Mouse (Mus musculus) hindbrain, postnatal 0 days (tissue): ENCODE results near the gene Sez6l2. TPM values are rescaled to one million over a fixed set of nuclear protein-coding genes. Genes with fewer than 3 reads are reported as not detected.
"Not testable (repeated sequence)": the region's sequence is repeated elsewhere in the genome, so short reads cannot be mapped to it uniquely, and the experiment has no call there.

Experiments used
- ATAC-seq: fragments of 200-750 bp; cut with Nextera tagmentation; 2 replicates; pipeline ENCODE4 v1.8.0; 2017; ENCODE audit warnings: mild to moderate bottlenecking, moderate TSS enrichment, moderate library complexity
- DNase-seq: peaks from one replicate; pipeline ENCODE4 v3.0.0-alpha.2; 2015; ENCODE audit warnings: low spot score
- H3K27ac ChIP-seq: fragments of 300-500 bp; sonication (generic); 2 replicates; pipeline ENCODE4 v1.5.1; 2014; ENCODE audit warnings: mild to moderate bottlenecking
- H3K27me3 ChIP-seq: fragments of 300-500 bp; sonication (generic); 2 replicates; pipeline ENCODE4 v1.6.1; 2014; ENCODE audit warnings: low read length, mixed read lengths; ENCODE audit not compliant: insufficient read depth
- H3K36me3 ChIP-seq: fragments of 300-500 bp; sonication (generic); 2 replicates; pipeline ENCODE4 v1.6.1; 2014; ENCODE audit warnings: low read length, mixed read lengths; ENCODE audit not compliant: insufficient read depth
- H3K4me1 ChIP-seq: fragments of 300-500 bp; sonication (generic); 2 replicates; pipeline ENCODE4 v1.6.1; 2014; ENCODE audit warnings: antibody characterized with exemption, low read length, mixed read lengths; ENCODE audit not compliant: insufficient read depth
- H3K4me2 ChIP-seq: fragments of 300-500 bp; sonication (generic); 2 replicates; pipeline ENCODE4 v1.6.1; 2014; ENCODE audit warnings: low read depth, mild to moderate bottlenecking, low read length, moderate library complexity, mixed read lengths
- H3K4me3 ChIP-seq: fragments of 300-500 bp; sonication (generic); 2 replicates; pipeline ENCODE4 v1.5.1; 2014; ENCODE audit warnings: low read length
- H3K9ac ChIP-seq: fragments of 300-500 bp; sonication (generic); replicated peaks from 2 replicates; pipeline ENCODE4 v1.6.1; 2014; ENCODE audit warnings: mild to moderate bottlenecking, low read length, moderate library complexity, mixed read lengths
- H3K9me3 ChIP-seq: fragments of 300-500 bp; sonication (generic); 2 replicates; pipeline ENCODE4 v1.6.1; 2016; ENCODE audit warnings: low read length, mixed read lengths
- CTCF ChIP-seq: IDR thresholded peaks from 2 replicates; pipeline ENCODE4 v1.5.1; 2016; ENCODE audit warnings: antibody characterized with exemption, control low read depth, low read depth
- WGBS: fragments of 180-500 bp; shearing (Covaris S2); extraction: QIAGEN DNeasy Blood & Tissue Kit; methylation state at CpG from one replicate; pipeline ENCODE4 v1.1.7; 2014; 5-methylcytosine and 5-hydroxymethylcytosine counted together
- polyA plus RNA-seq: library from polyadenylated mRNA; unstranded; fragments of >200 nt; fragmentation: Nextera tagmentation; extraction: Ambion mirVana; gene quantifications from 2 replicates; pipeline ENCODE4 v1.2.1, GENCODE M21; 2015
- total RNA-seq: library from RNA; depleted of rRNA; stranded (reverse); fragments of >200 nt; gene quantifications from 2 replicates; pipeline ENCODE4 v1.2.3, GENCODE M21; 2014; rRNA removed

Gene Sez6l2
- 253 and 282 TPM in 2 replicates for total RNA-seq
- polyA plus RNA-seq, result 58.8 and 66.5 TPM in 2 replicates

DNA sequence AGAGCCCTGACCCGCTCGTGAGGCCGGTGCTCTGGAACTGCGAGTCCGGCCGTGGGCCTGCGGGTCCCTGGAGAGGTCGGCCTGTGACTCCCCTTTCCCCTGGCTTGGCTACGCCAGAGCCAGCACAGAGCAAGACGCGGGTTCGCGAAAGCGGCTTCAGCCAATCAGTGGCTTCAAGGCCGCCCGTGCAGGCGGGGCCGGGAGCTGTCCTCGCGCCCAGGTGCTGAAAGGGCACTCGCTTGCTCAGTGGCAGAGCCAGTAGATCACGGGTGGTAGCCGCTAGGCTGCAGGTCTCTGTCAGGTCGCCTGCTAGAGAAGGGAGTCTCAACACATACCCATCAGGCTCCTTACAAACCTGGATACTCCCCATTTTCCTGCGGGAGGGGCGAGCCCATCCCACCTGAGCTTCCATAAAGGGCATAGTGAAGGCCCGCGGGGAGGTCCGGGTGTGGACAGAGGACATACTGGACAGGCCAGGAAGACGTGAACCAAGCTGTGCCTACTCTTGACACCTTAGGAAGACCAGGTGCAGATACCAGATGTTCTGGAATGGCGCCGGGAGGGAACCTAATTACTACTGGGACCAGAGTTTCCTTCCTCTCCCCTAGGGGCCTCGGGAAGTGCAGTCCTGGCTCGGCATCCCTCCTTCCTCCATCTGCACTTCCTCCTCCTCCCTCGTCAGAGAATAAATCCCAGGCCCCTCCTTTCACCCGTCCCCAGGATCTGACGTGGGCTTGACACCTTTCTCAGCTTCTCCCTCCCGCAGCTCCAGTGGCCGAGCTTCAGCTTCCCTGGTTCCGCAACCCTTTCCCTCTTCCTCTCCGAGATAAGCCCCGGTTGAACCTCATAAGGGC lies at the start of gene Sez6l2:
Gene Sez6l2, plus strand, starts transcription at position 771 of the 854 bp plus-strand sequence.
- WGBS, result under 1% methylated on average over 42 of the region's 42 CpGs
- peaks cover 3% of the 10 kb centered on the region for H3K36me3 ChIP-seq

GRCm38 (mm10) chr7:126905590-126905989 lies 44.8 kb upstream of the Sez6l2 start:
- no peaks in the 10 kb centered on the region for H3K36me3 ChIP-seq
- H3K9ac ChIP-seq, result no peak overlapping the region
- ATAC-seq, result no peak
- no peaks in the 10 kb centered on the region for H3K27me3 ChIP-seq
- 74% methylated on average over 3 of the region's 3 CpGs for WGBS
- H3K4me1 ChIP-seq, result no peaks in the 10 kb centered on the region
- no peak for TF ChIP-seq CTCF
- H3K27ac ChIP-seq, result no peak overlapping the region
- no peak for DNase-seq
- H3K4me2 ChIP-seq, result no peak overlapping the region
- no peaks in the 10 kb centered on the region for H3K9me3 ChIP-seq
- no peak overlapping the region for H3K4me3 ChIP-seq

More for the DNA sequence above, at the start of gene Sez6l2:
- peak; percentile 90 for ATAC-seq
- no peaks in the 10 kb centered on the region for H3K27me3 ChIP-seq
- H3K9me3 ChIP-seq, result no peaks in the 10 kb centered on the region
- peak within 1 kb of the TSS; percentile 52 for H3K4me3 ChIP-seq
- H3K9ac ChIP-seq, result peak within 1 kb of the TSS; percentile 56
- TF ChIP-seq CTCF, result no peak
- peaks cover 14% of the 10 kb centered on the region for H3K4me1 ChIP-seq
- peak within 1 kb of the TSS; percentile 87 for H3K27ac ChIP-seq
- H3K4me2 ChIP-seq, result peak within 1 kb of the TSS; percentile 88
- peak; percentile 92 for DNase-seq

DNA sequence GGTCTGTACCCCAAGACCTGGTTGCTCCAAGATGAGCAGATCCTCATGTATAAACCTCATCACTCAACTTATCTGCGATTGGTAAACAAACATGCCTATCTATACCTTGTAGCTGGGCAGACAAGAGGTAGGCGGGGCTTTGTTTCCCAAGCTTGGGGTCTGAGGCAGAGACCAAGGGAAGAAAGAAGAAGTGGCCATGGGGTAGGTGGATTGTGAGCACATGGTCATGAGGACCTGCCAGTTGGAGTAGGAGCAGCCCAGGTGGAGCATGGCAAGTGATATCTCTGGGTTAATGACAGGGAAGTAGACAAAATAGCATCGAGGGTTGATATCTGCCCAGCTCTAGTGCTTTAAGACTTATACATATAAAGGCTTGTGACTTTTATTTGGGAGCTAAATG lies 35.5 kb upstream of the Sez6l2 start:
- Histone ChIP-seq H3K9me3 (no peaks in the 10 kb centered on the region), H3K4me1 (no peaks in the 10 kb centered on the region), H3K27ac (no peak overlapping the region), H3K36me3 (no peaks in the 10 kb centered on the region), H3K9ac (no peak overlapping the region), H3K27me3 (no peaks in the 10 kb centered on the region), H3K4me3 (no peak overlapping the region), H3K4me2 (no peak overlapping the region)
- DNase-seq (no peak), ATAC-seq (no peak)
- no peak for TF ChIP-seq CTCF
- WGBS, result 91% methylated on average over 3 of the region's 3 CpGs

GRCm38 (mm10) chr7:126918356-126918755 lies 32.0 kb upstream of the Sez6l2 start:
- not testable (repeated sequence) for H3K4me3 ChIP-seq, H3K27ac ChIP-seq, H3K36me3 ChIP-seq, DNase-seq, H3K9me3 ChIP-seq, ATAC-seq, H3K4me1 ChIP-seq, H3K4me2 ChIP-seq, H3K9ac ChIP-seq, H3K27me3 ChIP-seq
- 30% methylated on average over 4 of the region's 4 CpGs for WGBS

GRCm38 (mm10) chr7:126919973-126920372 lies 30.4 kb upstream of the Sez6l2 start:
- H3K27ac ChIP-seq, result no peak overlapping the region
- DNase-seq, result no peak
- TF ChIP-seq CTCF, result no peak
- WGBS, result 74% methylated on average over 4 of the region's 4 CpGs
- no peak overlapping the region for H3K9ac ChIP-seq
- H3K27me3 ChIP-seq, result no peaks in the 10 kb centered on the region
- no peaks in the 10 kb centered on the region for H3K36me3 ChIP-seq
- H3K4me1 ChIP-seq, result 0 out of 2 replicates have a peak, but pooled peaks cover 3% of the 10 kb centered on the region
- no peak for ATAC-seq
- no peaks in the 10 kb centered on the region for H3K9me3 ChIP-seq
- no peak overlapping the region for H3K4me3 ChIP-seq
- no peak overlapping the region for H3K4me2 ChIP-seq

- DNase-seq (no peak), ATAC-seq (no peak)
- Histone ChIP-seq H3K4me2 (no peak overlapping the region), H3K9me3 (no peaks in the 10 kb centered on the region), H3K27me3 (no peaks in the 10 kb centered on the region), H3K36me3 (no peaks in the 10 kb centered on the region), H3K27ac (no peak overlapping the region), H3K4me1 (0 out of 2 replicates have a peak, but pooled peaks cover 3% of the 10 kb centered on the region), H3K4me3 (no peak overlapping the region), H3K9ac (no peak overlapping the region)
- 86% methylated on average over 2 of the region's 2 CpGs for WGBS
- TF ChIP-seq CTCF, result no peak
These were observed 28.8 kb upstream of the Sez6l2 start for GRCm38 (mm10) chr7:126921563-126921962.

DNA sequence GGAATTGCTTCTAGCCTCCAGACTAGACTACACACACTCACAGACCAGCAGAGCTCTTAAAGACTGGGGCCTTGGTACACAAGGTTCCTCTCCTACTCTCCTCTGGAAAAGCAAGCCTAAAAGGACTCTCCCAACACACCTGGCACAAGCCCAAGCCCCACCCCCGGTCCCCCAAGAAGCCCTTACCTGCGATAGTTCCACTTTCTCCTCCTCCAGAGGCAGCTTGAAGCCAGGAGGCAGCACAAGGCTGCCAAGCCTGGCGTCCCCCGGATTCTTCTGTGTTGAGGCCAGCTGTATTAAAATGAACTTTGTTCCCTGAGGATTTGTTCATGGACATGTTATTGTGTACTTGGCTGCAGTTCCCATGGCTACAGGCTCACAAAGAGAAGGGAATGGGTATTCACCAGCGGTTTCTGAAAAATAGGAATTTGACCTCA lies 27.7 kb upstream of the Sez6l2 start, which contains the start of gene Tmem219:
Gene Tmem219, minus strand, starts transcription at position 294 of the 437 bp plus-strand sequence.
- 13% methylated on average over 5 of the region's 5 CpGs for WGBS
- H3K27ac ChIP-seq, result peak within 1 kb of the TSS; percentile 2; the same call in 1 of the 2 replicates
- DNase-seq (peak; percentile 67), ATAC-seq (peak; percentile 69)
- TF ChIP-seq CTCF, result no peak
- no peaks in the 10 kb centered on the region for H3K36me3 ChIP-seq
- H3K4me1 ChIP-seq, result 0 out of 2 replicates have a peak, but pooled peaks cover 3% of the 10 kb centered on the region
- H3K9me3 ChIP-seq, result no peaks in the 10 kb centered on the region
- no peak within 1 kb of the TSS for H3K4me2 ChIP-seq
- H3K4me3 ChIP-seq, result no peak within 1 kb of the TSS
- H3K9ac ChIP-seq, result no peak within 1 kb of the TSS
- no peaks in the 10 kb centered on the region for H3K27me3 ChIP-seq
